Mouse (Mus musculus): ENCODE measurements around the gene Syce2. TPM values are rescaled to one million over a fixed set of nuclear protein-coding genes. Genes with fewer than 3 reads are reported as not detected.

Syce2 gene
- total and polyA plus RNA-seq, 3 experiments: 0.54 TPM; not detected in 2

DNA sequence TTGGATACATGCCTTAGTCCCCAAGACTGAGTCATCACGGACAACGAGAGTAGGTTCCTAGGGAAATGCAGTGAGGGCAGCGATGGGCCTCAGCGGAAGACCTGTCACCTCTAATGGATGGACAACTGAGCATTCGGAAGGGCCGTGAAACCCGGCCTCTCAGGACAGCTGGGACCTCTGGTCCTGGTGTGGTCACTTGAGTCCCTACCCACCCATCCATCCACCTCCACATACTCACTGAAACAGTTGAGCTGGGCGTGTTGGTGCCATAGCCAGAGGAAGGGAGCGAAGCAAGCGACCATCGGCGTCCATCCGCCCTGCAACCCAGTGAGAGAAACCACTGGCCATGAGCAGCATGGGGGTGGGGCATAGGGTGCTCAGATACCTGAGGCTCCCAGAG lies 58.7 kb downstream of the Syce2 start:
- Histone ChIP-seq H3K9ac (ENCODE audit: insufficient read depth, low read depth) (no peak overlapping the region), H3K79me2 (replicated peaks; ENCODE audit: control insufficient read depth, extremely low read depth, insufficient read depth, poor library complexity, severe bottlenecking) (no peaks in the 10 kb centered on the region), H3K36me3 (replicated peaks in 1 of 2; ENCODE audit: control insufficient read depth in 1 of 2, insufficient read depth in 1 of 2, low read length in 1 of 2) (no peaks in the 10 kb centered on the region), H3K4me2 (ENCODE audit: insufficient read depth, low read depth, poor library complexity, severe bottlenecking) (no peak overlapping the region), H3K4me1 (ENCODE audit: control insufficient read depth in 1 of 2, insufficient read depth in 2 of 2) (peaks cover 15 to 19% of the 10 kb centered on the region in 2 experiments), H3K9me3 (replicated peaks; ENCODE audit: low read length) (no peaks in the 10 kb centered on the region), H3K4me3 (replicated peaks in 1 of 3; ENCODE audit: low read depth in 2 of 3, low read length in 2 of 3, poor library complexity in 1 of 3) (no peak overlapping the region), H3K27me3 (replicated peaks) (peaks cover 57% of the 10 kb centered on the region), H3K27ac (ENCODE audit: insufficient read depth, low read depth) (no peak overlapping the region)
- no peak for DNase-seq (ENCODE audit: extremely low read depth)
- TF ChIP-seq JUN (IDR thresholded peaks at IDR 0.05; ENCODE audit: insufficient read depth, low read depth, low read length): no peak
- no peak for TF ChIP-seq ELF1 (IDR thresholded peaks at IDR 0.05; ENCODE audit: low read depth, low read length)
- no peak for TF ChIP-seq MEF2A (IDR thresholded peaks at IDR 0.05; ENCODE audit: borderline replicate concordance, low read depth, low read length)
- no peak for TF ChIP-seq SIN3A (IDR thresholded peaks at IDR 0.05; ENCODE audit: low read length)
- TF ChIP-seq JUND (conservative IDR thresholded peaks at IDR 0.05; ENCODE audit: low read depth, low read length): no peak
- no peak for TF ChIP-seq ETS1 (conservative IDR thresholded peaks at IDR 0.05; ENCODE audit: low read depth, low read length)
- no peak for TF ChIP-seq ZNF384 (IDR thresholded peaks at IDR 0.05; ENCODE audit: low read depth, low read length)
- no peak for TF ChIP-seq PAX5 (IDR thresholded peaks at IDR 0.05; ENCODE audit: low read length)
- TF ChIP-seq NELFE (IDR thresholded peaks at IDR 0.05; ENCODE audit: low read depth, low read length): no peak
- TF ChIP-seq TCF12 (IDR thresholded peaks at IDR 0.05; ENCODE audit: low read depth, low read length): no peak
- TF ChIP-seq MAZ (IDR thresholded peaks at IDR 0.05; ENCODE audit: low read depth, low read length): no peak
- no peak for TF ChIP-seq UBTF (IDR thresholded peaks at IDR 0.05; ENCODE audit: low read depth, low read length)
- TF ChIP-seq E2F4 (IDR thresholded peaks at IDR 0.05; ENCODE audit: insufficient replicate concordance, low read depth, low read length): no peak
- no peak for TF ChIP-seq IRF4 (IDR thresholded peaks at IDR 0.05; ENCODE audit: low read depth, low read length)
- no peak for TF ChIP-seq EP300 (IDR thresholded peaks at IDR 0.05; ENCODE audit: low read length)
- no peak for TF ChIP-seq TBP (conservative IDR thresholded peaks at IDR 0.05; ENCODE audit: low read depth, low read length)
- TF ChIP-seq MAFK (IDR thresholded peaks at IDR 0.05; ENCODE audit: insufficient replicate concordance, low read length): no peak
- TF ChIP-seq POLR2A (IDR thresholded peaks at IDR 0.05; ENCODE audit: low read depth, low read length): no peak
- no peak for TF ChIP-seq NRF1 (IDR thresholded peaks at IDR 0.05; ENCODE audit: low read depth, low read length)
- no peak for TF ChIP-seq CHD1 (IDR thresholded peaks at IDR 0.05; ENCODE audit: low read depth, low read length)
- dilution Hi-C loops (cut with MboI; ENCODE audit: extremely low pct_ligation_motif_present, extremely low pct_unique_long_range_greater_than_20kb, low sequenced_read_pairs) (no loop called here), in situ Hi-C loops (cut with MboI; ENCODE audit: low pct_ligation_motif_present, low pct_unique_long_range_greater_than_20kb, low sequenced_read_pairs) (no loop called here)

DNA sequence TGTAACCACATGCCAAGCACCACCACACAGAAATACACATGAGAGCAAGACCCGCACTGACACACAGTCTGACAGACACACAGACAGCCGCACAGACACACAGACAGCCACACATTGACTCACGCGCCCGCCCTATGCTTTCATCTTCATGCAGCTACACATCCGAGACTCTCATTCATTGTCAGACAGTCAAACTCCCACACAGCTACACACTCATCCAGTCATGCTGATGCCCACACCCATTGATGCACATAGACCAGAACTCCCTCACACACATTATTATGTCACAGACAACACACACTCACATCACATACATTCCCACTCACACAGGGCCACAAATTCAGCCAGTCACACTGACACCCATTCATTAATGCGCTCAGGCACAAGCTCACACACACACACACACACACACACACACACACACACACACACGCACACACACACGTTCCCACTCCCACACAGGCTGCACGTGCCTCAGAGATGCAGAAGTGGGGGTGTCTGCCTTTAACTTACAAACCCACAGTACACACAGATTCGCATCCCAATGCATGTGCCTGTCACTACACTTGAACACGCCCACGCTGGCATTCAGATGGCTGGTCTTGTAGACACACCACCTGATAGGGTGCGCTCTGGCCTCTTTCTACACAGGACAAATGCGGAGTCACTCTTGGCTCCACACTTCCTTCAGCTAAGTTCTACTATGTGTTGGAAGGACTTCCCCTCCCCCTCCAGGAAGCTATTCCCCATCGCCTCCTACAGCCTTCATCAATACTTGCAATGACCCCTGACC lies 62.1 kb downstream of the Syce2 start:
- Histone ChIP-seq H3K27ac (ENCODE audit: insufficient read depth, low read depth) (no peak overlapping the region), H3K4me1 (ENCODE audit: control insufficient read depth in 1 of 2, insufficient read depth in 2 of 2) (peaks cover 21 to 25% of the 10 kb centered on the region in 2 experiments), H3K79me2 (replicated peaks; ENCODE audit: control insufficient read depth, extremely low read depth, insufficient read depth, poor library complexity, severe bottlenecking) (no peaks in the 10 kb centered on the region), H3K4me2 (ENCODE audit: insufficient read depth, low read depth, poor library complexity, severe bottlenecking) (no peak overlapping the region), H3K9ac (ENCODE audit: insufficient read depth, low read depth) (no peak overlapping the region), H3K36me3 (replicated peaks in 1 of 2; ENCODE audit: control insufficient read depth in 1 of 2, insufficient read depth in 1 of 2, low read length in 1 of 2) (no peaks in the 10 kb centered on the region), H3K4me3 (replicated peaks in 1 of 3; ENCODE audit: low read depth in 2 of 3, low read length in 2 of 3, poor library complexity in 1 of 3) (no peak overlapping the region), H3K9me3 (replicated peaks; ENCODE audit: low read length) (no peaks in the 10 kb centered on the region), H3K27me3 (replicated peaks) (peaks cover 77% of the 10 kb centered on the region)
- in situ Hi-C loops (cut with MboI; ENCODE audit: low pct_ligation_motif_present, low pct_unique_long_range_greater_than_20kb, low sequenced_read_pairs): no loop called here
- no peak for TF ChIP-seq JUND (conservative IDR thresholded peaks at IDR 0.05; ENCODE audit: low read depth, low read length)
- TF ChIP-seq PAX5 (IDR thresholded peaks at IDR 0.05; ENCODE audit: low read length): no peak
- no peak for TF ChIP-seq MAX (IDR thresholded peaks at IDR 0.05; ENCODE audit: low read length)
- TF ChIP-seq USF2 (conservative IDR thresholded peaks at IDR 0.05; ENCODE audit: low read depth, low read length): no peak
- no peak for TF ChIP-seq RAD21 (IDR thresholded peaks at IDR 0.05; ENCODE audit: low read depth, low read length)
- TF ChIP-seq SMC3 (IDR thresholded peaks at IDR 0.05; ENCODE audit: low read depth, low read length): no peak
- no peak for TF ChIP-seq ZMIZ1 (IDR thresholded peaks at IDR 0.05; ENCODE audit: low read depth, low read length)
- TF ChIP-seq ZKSCAN1 (IDR thresholded peaks at IDR 0.05; ENCODE audit: borderline replicate concordance, low read depth, low read length): no peak
- no peak for TF ChIP-seq ETS1 (conservative IDR thresholded peaks at IDR 0.05; ENCODE audit: low read depth, low read length)
- TF ChIP-seq UBTF (IDR thresholded peaks at IDR 0.05; ENCODE audit: low read depth, low read length): no peak
- no peak for TF ChIP-seq IRF4 (IDR thresholded peaks at IDR 0.05; ENCODE audit: low read depth, low read length)
- TF ChIP-seq ELF1 (IDR thresholded peaks at IDR 0.05; ENCODE audit: low read depth, low read length): no peak
- no peak for TF ChIP-seq JUN (IDR thresholded peaks at IDR 0.05; ENCODE audit: insufficient read depth, low read depth, low read length)
- no peak for TF ChIP-seq CTCF (conservative IDR thresholded peaks at IDR 0.05 in 1 of 2, IDR thresholded peaks at IDR 0.05 in 1 of 2; ENCODE audit: low read depth in 2 of 2, low read length in 2 of 2)
- TF ChIP-seq KAT2A (IDR thresholded peaks at IDR 0.05; ENCODE audit: insufficient replicate concordance, low read length): no peak
- no peak for TF ChIP-seq USF1 (IDR thresholded peaks at IDR 0.05; ENCODE audit: low read depth, low read length)
- dilution Hi-C loops (cut with MboI; ENCODE audit: extremely low pct_ligation_motif_present, extremely low pct_unique_long_range_greater_than_20kb, low sequenced_read_pairs): no loop called here
- DNase-seq (ENCODE audit: extremely low read depth): no peak

Data from CH12.LX (cell line).